Mouse (Mus musculus) kidney, adult 2 months (tissue): ENCODE results near the gene Acot6.

Experiments used
- CTCF ChIP-seq: fragments of 200-500 bp; conservative IDR thresholded peaks from 2 replicates; pipeline ENCODE4 v1.5.1; 2011; ENCODE audit warnings: low read depth, mild to moderate bottlenecking, control low read depth, low read length, moderate library complexity, mixed read lengths; ENCODE audit not compliant: insufficient read depth, insufficient read length
- POLR2A ChIP-seq: fragments of 200-500 bp; IDR thresholded peaks from one replicate; pipeline ENCODE4 v1.6.1; 2011; ENCODE audit warnings: low read depth, low read length, control low read depth

- TF ChIP-seq POLR2A, result no peak
- no peak for TF ChIP-seq CTCF
Measured at GRCm38 (mm10) chr12:84067752-84068151, 32.7 kb upstream of the Acot6 start.
